Mouse (Mus musculus) liver, embryonic 14.5 days (tissue): ENCODE results near the gene Pld1.

Source experiments
- CTCF ChIP-seq: IDR thresholded peaks from 2 replicates; pipeline ENCODE4 v1.5.1; 2016; ENCODE audit warnings: antibody characterized with exemption, low read depth, control low read depth
- EP300 ChIP-seq: IDR thresholded peaks from 2 replicates; pipeline ENCODE4 v1.6.1; 2016; ENCODE audit warnings: antibody characterized with exemption, low read depth

DNA sequence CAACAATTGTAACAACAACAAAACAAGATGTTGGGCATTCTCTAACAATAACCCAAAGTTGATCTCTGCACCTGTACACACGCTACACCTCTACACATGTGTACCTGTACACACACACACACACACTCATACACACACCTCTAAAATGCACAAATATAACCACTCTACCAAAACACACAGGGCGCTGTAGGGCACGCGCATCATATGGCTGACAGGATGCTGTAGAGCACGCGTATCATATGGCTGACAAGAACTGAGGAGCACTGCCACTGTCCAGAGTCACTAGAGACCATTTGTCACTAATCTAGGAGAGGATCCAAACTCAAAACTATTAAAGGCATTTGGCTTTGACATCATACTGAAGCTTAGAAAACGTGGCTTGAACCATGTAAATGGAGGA lies 35.4 kb downstream of the Pld1 start:
- TF ChIP-seq CTCF (no peak), EP300 (no peak)
